Mouse (Mus musculus): Measurements from ENCODE around the gene Gm10521. TPM values are rescaled to one million over a fixed set of nuclear protein-coding genes. Genes with fewer than 3 reads are reported as not detected.
"Not testable (repeated sequence)": the region's sequence is repeated elsewhere in the genome, so short reads cannot be mapped to it uniquely, and the experiment has no call there.

The Gm10521 gene
- not detected for total RNA-seq (2021)

GRCm38 (mm10) chr1:171895364-171895763 is at the start of gene Gm10521:
TSS of gene Gm10521 (plus strand) at chr1:171895664.
- DNase-seq = not testable (repeated sequence)

DNA sequence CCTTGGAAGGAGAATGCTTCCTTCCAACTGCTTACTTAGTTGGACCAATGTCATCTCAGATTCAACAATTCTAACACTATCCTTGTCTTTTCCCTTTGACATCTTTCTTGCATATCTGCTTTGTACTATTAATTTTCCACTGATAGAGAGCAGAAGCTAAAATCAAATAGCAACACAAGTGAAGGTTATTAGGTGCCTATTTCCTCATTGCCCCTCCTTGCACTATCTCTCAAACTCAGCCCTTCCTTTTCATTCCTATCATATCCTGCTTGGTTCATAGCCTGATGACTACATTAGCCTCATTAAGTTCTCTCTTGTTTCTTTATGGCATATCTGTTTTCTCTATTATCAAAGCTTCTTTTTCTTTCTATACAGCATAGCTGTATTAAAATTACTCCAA is 47.3 kb upstream of the Gm10521 start:
- DNase-seq = no peak

GRCm38 (mm10) chr1:171848757-171849156 is 46.7 kb upstream of the Gm10521 start:
- DNase-seq = no peak

GRCm38 (mm10) chr1:171849454-171849853 is 46.0 kb upstream of the Gm10521 start:
- DNase-seq = no peak

GRCm38 (mm10) chr1:171865467-171865866 is 30.0 kb upstream of the Gm10521 start:
- no peak for DNase-seq

- DNase-seq = no peak
Observed at GRCm38 (mm10) chr1:171886989-171887388, 8.5 kb upstream of the Gm10521 start.

GRCm38 (mm10) chr1:171904011-171904410 is 8.5 kb downstream of the Gm10521 start:
- DNase-seq = no peak

- DNase-seq = no peak
Observed at GRCm38 (mm10) chr1:171915638-171916458, 20.4 kb downstream of the Gm10521 start.

DNA sequence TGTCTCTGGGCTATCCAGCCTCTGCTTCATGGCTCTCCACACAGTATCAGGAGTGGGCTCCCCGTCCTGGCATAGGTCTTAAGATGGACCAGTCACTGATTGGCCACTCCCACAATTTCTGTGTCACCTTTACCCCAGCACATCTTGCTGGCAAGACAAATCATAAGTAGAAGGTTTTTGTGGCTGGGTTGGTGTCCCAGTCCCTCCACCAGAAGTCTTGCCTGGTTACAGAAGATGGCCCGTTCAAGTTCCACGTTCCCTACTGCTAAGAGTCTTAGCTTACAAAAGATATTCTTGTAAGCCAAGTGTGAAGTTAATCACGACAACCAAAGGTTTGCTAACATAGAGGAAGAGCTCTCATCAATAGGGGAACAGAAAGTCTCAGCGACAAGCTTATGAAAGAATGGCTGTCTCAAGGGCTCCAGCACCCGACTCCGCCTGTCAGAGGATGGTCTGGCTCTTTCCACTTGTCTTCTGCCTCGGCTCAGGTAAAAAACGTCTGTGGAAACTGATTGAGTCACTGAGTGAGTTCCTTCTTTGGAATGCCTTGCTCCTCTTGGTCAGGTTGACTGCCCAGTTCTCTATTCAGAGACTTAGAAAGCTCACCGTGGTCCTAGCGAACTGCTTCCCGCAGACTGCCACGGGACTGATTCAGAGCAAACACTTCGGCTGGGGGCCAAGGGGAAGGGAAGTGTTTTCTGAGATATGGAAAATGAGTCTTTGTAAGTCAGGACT is 22.0 kb downstream of the Gm10521 start, which contains the start of gene Slamf6:
TSS of gene Slamf6 (plus strand) at position 211 of the 735 bp plus-strand sequence.
- no peak for DNase-seq

DNA sequence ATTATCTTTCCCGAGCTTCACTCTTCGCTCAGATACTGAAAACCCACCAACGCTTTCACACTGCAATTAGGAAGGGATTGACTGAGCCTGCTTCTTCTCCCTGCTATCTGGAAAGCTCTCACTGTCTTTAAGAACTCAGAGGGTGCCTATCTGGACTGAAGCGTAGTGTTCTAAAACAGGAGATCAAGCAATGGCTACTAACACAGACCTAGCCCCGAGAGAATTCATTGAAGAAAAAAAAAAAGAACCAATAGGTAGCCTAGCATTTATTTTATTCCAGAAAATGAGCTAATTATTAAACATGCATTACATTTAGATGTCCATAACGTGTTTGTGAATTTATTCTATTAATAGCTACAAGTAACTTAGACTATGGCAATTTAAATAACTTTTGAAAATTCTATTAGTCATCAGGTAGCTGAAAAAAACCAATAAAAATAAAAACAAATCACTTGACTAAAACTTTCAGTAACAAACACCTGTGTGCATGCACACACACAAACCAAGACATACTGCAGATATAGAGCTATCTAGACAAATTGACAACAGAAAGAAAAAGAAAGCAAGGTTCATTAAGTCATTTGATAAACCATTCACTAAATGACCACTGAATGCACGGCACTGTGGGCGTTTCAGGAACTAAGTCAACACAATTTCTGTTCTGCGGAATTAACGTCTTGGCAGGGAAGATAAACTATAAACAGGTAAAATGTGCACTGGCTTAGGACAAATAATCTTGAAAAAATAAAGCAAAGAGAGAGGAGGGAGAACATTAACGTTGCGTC is 22.9 kb downstream of the Gm10521 start:
- no peak for DNase-seq

GRCm38 (mm10) chr1:171919193-171919592 is 23.7 kb downstream of the Gm10521 start:
- DNase-seq = no peak

DNA sequence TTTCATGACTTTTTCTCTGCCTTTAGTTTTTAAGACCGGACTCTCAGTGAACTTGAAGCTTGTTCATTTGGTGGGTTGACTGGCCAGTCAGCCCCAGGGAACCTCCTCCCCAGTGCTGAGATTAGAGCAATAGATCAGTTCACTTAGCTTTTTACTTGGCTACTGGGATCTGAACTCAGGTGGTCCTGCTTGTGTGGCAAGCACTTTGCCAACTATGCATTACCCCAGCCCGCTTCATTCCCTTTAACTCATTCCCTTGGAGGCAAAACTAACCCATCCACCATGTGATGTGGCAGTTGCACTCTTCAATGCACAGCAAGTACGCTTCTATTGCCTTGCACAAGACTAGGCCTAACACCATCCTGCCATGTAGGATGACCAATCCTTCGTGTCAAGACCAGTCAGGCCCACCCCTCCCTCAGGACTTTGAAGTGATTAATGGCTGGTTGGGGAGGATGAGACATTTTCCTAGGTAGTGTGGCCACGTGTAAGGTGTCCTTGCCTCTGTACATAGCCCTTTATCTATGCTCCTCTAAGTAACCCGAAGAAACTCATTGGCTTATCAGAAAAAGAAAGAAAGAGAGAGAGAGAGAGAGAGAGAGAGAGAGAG is 24.5 kb downstream of the Gm10521 start:
- DNase-seq = no peak

DNA sequence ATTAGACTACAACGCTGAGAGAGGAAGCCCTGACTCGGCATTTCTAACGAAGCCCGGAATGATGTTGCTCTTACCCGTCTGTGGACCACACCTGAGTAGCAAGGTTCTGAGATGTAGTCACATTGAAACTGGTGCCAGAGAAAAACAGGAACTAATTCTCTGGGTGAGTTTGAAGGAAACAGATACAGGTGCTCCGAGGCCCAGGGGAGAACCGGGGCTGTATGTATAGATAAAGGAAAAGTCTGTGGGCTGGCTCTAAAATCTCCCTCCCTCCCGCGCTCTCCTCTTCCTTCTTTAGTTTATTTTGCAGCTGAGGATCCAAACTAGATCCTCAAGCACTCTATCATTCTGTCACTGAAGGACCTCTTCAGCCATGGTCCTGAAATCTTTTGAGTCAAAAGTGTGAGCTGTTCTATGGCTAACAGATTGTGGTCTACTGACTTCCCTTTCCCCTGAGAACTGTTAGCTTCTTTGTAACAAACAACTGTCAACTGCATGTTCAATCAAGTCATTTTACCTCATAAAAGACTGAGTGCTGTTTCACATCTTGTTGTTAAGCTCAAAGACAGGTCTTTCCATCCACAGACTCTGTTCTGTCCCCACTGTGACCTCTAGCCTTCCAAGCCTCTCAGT is 25.6 kb downstream of the Gm10521 start:
- DNase-seq = no peak

- DNase-seq = no peak
Observed at GRCm38 (mm10) chr1:171921641-171922040, 26.2 kb downstream of the Gm10521 start.

GRCm38 (mm10) chr1:171922844-171923243 is 27.4 kb downstream of the Gm10521 start:
- no peak for DNase-seq

DNA sequence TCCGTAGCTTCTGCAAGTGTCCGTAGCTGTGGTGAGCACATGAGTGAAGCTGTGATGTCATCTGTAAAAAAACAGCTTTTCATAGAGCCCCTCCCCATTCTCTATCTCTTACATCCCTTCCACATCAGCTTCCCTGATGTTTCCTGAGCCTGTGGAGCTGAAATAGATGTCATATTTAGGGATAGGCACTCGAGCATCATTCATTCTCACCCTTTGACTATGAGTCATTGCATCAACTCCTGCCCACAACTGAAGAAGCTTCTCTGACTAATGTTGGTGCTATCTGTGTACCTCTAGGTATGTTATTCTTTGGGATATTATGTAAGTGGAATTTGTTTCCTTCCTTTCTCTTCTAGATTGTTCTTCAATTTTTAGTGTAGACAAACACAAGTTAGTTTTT is 29.4 kb downstream of the Gm10521 start:
- no peak for DNase-seq

- no peak for DNase-seq
Observed at GRCm38 (mm10) chr1:171933851-171934250, 38.4 kb downstream of the Gm10521 start.

GRCm38 (mm10) chr1:171938952-171939948 is 43.8 kb downstream of the Gm10521 start:
- no peak for DNase-seq

GRCm38 (mm10) chr1:171940626-171941025 is 45.2 kb downstream of the Gm10521 start:
- DNase-seq = no peak

DNA sequence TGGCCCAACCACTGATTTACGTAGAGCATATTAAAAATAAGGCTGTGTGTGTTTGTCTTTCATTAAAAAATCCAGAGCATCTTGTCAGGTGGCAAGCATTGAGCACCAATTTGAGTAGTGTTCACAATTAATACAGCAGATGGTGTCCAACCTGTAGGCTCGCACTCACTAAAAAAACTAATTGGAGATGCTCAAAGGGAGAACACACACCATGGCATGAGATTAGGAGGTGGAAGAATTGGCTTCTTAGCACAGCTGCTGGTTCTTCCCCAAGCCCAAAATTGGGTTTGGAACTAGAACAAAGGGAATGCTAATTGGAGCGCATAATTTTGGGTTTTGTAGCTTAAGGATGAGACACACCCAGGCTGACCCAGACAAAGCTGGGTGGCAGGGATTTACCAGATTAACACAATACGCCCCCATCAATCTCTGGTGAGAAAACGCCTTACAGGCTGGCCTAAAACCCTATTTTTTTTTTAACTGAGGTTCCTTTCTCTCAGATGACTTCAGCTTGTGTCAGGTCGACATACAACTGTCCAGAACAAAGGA is 51.1 kb downstream of the Gm10521 start:
- DNase-seq = no peak

Data from layer of hippocampus, postnatal 36 days (tissue).